Mouse (Mus musculus): ENCODE data around the gene Irs3. TPM values are rescaled to one million over a fixed set of nuclear protein-coding genes. Genes with fewer than 3 reads are reported as not detected.
A peak's percentile ranks its signal among the peaks of the same experiment; 100 is the strongest.

The Irs3 gene
- polyA plus RNA-seq, 1 experiment from 2014 or later: 0.42 TPM

DNA sequence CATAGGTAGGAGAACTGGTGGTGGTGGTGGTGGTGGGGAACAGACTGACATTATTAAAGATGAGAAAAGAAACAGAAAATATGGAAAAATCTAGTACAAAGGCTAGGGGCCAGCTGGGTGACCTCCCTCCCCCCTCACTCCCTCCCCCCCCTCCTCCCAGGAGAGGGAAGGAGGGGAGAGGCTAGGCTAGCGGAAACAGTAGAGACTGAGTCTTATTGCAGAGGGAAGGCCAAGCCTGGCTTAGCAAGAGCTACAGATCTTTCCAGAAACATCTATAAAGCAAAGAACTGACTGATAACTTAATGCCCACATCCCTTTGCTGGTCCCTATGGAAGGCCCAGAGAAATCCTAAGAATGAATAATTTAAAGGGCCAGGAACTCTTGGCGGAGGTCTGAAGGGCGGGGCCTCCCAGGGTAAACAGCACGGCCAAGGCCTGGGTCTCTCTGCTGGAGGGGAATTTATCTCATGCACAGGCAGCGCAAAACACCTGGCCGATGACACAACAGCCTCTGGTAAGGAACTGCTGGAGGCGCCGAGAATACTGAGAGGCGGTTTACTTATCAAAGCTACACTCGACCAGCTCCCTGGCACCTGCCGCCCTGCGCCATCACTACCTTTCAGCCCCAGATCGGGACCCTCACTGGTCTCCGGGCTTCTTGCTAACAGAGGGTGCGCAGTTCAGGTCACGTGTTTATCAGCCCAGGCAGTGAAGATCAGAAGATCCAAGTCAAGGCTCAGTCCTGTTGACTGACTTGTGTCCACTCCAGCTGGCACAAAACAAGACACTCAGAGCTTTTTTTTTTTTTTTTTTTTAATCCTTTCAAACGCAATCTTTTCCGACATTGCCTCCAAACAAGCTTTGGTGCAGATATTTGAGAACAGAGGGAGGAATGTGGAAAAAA is 4.4 kb upstream of the Irs3 start:
- H3K4me1 ChIP-seq (replicated peaks): peaks cover 56% of the 10 kb centered on the region
- peak overlapping the region; percentile 26 for H3K4me3 ChIP-seq
- peak; percentile 30 for DNase-seq (ENCODE audit: low spot score)
- no peaks in the 10 kb centered on the region for H3K9me3 ChIP-seq
- WGBS: 12% methylated on average over 18 of the region's 18 CpGs
- H3K27ac ChIP-seq: peak overlapping the region; percentile 66
- peaks cover 28% of the 10 kb centered on the region for H3K27me3 ChIP-seq (ENCODE audit: insufficient read depth, poor library complexity, severe bottlenecking)
- peaks cover 37% of the 10 kb centered on the region for H3K36me3 ChIP-seq

DNA sequence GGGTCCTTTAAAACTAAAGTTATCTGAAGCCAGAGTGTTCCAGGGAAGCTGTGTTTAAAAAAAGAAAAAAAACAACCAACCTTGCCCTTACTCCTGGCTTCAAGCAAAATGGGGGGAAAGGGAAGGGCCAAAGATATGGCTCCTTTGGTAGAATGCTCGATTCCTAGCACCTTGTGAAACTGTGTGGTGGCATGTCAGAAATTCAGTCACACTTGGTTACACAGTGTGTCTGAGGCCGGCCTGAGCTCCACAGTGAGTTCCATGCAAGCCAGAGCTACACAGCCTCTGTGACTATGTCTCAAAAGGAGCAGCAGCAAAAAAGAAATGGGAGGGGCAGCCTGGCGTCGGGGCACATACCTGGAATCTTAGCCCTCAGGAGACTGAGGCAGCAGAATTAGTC is 3.7 kb upstream of the Irs3 start:
- H3K9me3 ChIP-seq: no peaks in the 10 kb centered on the region
- peaks cover 60% of the 10 kb centered on the region for H3K4me1 ChIP-seq (replicated peaks)
- 32% methylated on average over 4 of the region's 4 CpGs for WGBS
- peaks cover 35% of the 10 kb centered on the region for H3K27me3 ChIP-seq (ENCODE audit: insufficient read depth, poor library complexity, severe bottlenecking)
- no peak overlapping the region for H3K4me3 ChIP-seq
- H3K27ac ChIP-seq: peak overlapping the region; percentile 66
- peaks cover 31% of the 10 kb centered on the region for H3K36me3 ChIP-seq
- no peak for DNase-seq (ENCODE audit: low spot score)

DNA sequence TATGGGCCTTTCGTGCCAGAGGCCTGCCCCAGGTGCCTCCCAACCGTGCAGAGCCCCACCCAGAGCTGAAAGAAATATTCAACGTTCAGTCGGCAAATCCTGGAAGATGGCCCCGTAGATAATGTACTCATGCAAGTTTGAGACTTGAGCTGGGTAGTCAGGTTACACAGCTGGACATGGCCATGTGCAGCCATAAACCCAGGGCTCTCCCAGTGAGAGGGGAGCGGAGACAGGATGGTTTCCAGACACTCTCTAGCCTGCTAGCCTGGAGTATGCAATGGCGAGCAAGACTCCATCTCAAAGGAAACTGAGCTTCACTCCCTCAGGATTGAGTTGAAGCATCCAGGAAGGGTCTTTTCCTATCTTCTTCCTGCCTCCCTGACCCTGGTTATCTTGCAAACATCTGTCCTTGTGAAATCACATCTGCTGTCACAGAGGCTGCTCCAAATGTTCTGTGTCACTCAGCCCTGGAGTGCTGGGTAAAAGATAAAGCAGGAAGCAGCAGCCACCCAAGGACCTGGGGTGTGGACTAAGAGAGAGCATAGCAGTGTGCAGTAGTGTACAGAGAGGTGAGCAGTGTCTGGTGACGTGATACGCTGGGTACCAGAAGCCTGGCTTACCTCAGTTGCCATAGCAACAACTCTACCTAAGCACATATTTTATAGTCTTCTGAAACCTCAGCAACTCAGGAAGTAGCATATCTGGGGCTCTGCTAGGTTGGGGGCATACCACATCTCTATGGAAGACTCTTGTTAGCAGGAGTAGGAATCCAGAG is 2.5 kb upstream of the Irs3 start:
- no peak overlapping the region for H3K4me3 ChIP-seq
- peaks cover 47% of the 10 kb centered on the region for H3K27me3 ChIP-seq (ENCODE audit: insufficient read depth, poor library complexity, severe bottlenecking)
- no peaks in the 10 kb centered on the region for H3K9me3 ChIP-seq
- H3K4me1 ChIP-seq (replicated peaks): peaks cover 64% of the 10 kb centered on the region
- H3K36me3 ChIP-seq: peaks cover 20% of the 10 kb centered on the region
- WGBS: 78% methylated on average over 9 of the region's 9 CpGs
- no peak for DNase-seq (ENCODE audit: low spot score)
- no peak overlapping the region for H3K27ac ChIP-seq

DNA sequence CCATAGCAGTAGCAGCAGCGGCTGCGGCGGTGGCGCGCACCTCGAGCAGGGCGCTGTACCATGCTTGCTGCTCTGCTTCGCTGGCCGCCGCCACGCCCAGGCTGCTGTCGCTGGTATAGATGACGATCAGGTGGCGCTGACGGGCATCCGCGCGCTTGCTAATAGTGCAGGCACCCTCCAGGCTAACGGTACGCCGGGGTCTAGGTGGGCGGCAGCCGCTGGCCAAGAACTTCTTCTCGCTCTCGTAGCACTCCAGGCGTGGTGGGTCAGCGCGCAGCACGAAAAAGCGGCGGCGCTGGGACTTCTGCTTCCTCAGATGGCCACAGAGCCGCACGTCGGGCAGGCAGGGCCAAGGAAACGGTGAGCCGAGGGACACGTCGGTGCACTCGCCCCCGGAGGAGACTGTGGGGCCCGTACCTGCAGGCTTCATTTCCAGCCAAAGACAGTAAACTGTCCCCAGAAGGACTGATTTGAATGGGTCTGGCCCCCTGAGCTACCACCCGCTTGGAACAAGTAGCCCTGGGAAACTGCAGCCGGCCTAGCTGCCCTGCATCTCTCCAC is 343 bp downstream of the Irs3 start:
- Histone ChIP-seq H3K4me1 (replicated peaks) (peaks cover 59% of the 10 kb centered on the region), H3K9me3 (no peaks in the 10 kb centered on the region), H3K36me3 (peaks cover 29% of the 10 kb centered on the region), H3K4me3 (peak overlapping the region; percentile 47), H3K27me3 (ENCODE audit: insufficient read depth, poor library complexity, severe bottlenecking) (peaks cover 54% of the 10 kb centered on the region), H3K27ac (peak overlapping the region; percentile 56)
- WGBS: 1% methylated on average over 44 of the region's 44 CpGs
- peak; percentile 50 for DNase-seq (ENCODE audit: low spot score)

DNA sequence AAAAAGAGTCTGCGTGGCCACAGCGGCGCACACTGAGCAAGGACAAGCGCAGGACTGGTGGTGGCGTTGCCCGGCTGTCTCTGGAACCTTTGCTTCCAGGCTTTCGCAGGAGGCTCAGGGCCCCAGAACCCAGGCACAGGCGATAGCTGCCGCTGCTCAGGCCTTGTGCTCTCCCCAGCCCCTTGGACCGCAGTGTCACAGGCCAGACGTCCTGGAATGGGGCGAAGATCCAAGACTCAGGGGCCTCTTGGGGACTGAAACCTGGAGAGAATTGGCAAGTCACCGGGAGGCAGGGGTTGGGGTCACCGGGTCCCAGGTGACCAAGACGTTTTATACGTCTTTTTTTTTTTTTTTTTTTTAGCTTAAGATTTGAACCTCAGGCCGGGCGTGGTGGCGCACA is 1.0 kb downstream of the Irs3 start:
- Histone ChIP-seq H3K27me3 (ENCODE audit: insufficient read depth, poor library complexity, severe bottlenecking) (peaks cover 54% of the 10 kb centered on the region), H3K9me3 (no peaks in the 10 kb centered on the region), H3K4me3 (0 out of 2 replicates have a peak overlapping the region, but pooled peaks have one; percentile 3), H3K27ac (no peak overlapping the region), H3K4me1 (replicated peaks) (peaks cover 52% of the 10 kb centered on the region), H3K36me3 (peaks cover 36% of the 10 kb centered on the region)
- no peak for DNase-seq (ENCODE audit: low spot score)
- 36% methylated on average over 19 of the region's 19 CpGs for WGBS

DNA sequence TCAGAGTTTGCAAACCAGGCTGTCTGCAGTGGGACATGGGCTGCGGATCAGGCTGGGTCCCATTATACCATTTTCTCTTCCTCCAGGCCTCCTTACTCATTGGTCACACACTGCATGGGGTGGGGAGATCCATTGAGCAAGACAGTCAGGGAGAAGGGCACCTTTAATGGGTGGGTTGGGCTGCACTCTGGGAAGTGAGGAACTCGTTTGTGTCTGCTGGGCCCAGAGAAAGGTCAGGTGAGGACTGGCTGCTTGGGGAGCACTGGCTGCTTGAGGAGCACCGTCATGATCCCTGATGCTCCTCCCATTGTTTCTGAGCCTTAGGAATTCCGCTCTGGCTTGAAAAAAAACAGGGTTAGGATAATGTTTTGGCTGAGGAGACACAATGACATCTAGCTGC is 2.6 kb downstream of the Irs3 start:
- H3K4me1 ChIP-seq (replicated peaks): peaks cover 36% of the 10 kb centered on the region
- no peak for DNase-seq (ENCODE audit: low spot score)
- no peak overlapping the region; the same call in 1 of the 2 replicates for H3K27ac ChIP-seq
- peaks cover 54% of the 10 kb centered on the region for H3K27me3 ChIP-seq (ENCODE audit: insufficient read depth, poor library complexity, severe bottlenecking)
- H3K4me3 ChIP-seq: no peak overlapping the region
- 54% methylated on average over 4 of the region's 4 CpGs for WGBS
- no peaks in the 10 kb centered on the region for H3K9me3 ChIP-seq
- H3K36me3 ChIP-seq: peaks cover 52% of the 10 kb centered on the region

DNA sequence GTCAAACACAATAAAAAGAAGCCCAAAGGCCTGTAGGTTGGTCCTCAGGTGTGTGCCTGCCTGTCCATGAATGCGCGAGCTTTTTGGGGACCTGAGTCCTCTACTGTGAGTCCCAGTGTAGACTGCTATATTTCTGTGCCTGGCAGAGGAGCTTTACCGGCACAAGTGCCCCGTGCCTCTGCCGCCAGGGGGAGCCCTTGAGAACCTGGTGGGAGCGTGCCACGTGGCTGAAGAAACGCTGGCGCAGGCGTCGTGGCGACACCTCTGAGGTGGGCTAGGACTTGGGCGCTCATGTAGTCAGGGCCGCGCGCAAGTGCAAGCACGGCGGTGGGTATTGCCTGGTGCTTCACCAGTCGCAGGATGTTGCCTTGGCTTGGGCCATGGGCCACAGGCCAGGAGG is 4.5 kb downstream of the Irs3 start, which contains the start of gene Sap25:
Gene Sap25, plus strand, starts transcription at position 281 of the 400 bp plus-strand sequence.
- H3K27ac ChIP-seq: no peak within 1 kb of the TSS
- H3K4me1 ChIP-seq (replicated peaks): peaks cover 28% of the 10 kb centered on the region
- H3K4me3 ChIP-seq: no peak within 1 kb of the TSS
- peaks cover 71% of the 10 kb centered on the region for H3K36me3 ChIP-seq
- peaks cover 38% of the 10 kb centered on the region for H3K27me3 ChIP-seq (ENCODE audit: insufficient read depth, poor library complexity, severe bottlenecking)
- H3K9me3 ChIP-seq: no peaks in the 10 kb centered on the region
- DNase-seq (ENCODE audit: low spot score): no peak
- WGBS: 84% methylated on average over 19 of the region's 19 CpGs

DNA sequence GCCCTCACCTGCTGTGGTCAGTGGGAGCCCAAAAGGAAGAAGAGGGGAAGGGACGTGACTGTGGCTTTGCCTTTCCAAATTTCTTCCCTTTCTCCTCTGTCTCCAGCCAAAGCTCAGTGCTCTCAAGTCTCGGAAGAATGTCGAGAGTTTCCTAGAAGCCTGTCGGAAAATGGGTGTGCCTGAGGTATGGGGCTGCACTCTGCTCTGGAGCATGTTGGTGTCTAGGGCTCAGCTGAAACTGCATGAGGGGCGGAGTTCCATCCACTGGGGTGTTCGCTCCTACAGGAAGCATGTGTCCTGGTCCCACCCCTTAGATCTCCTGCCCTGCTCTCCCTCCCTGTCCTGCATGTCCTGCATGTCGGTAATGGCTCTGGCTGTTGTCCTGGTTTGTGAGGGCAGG is 6.0 kb downstream of the Irs3 start:
- Histone ChIP-seq H3K9me3 (no peaks in the 10 kb centered on the region), H3K27ac (no peak overlapping the region), H3K36me3 (peaks cover 86% of the 10 kb centered on the region), H3K4me1 (replicated peaks) (peaks cover 14% of the 10 kb centered on the region), H3K27me3 (ENCODE audit: insufficient read depth, poor library complexity, severe bottlenecking) (peaks cover 22% of the 10 kb centered on the region), H3K4me3 (no peak overlapping the region)
- DNase-seq (ENCODE audit: low spot score): no peak
- WGBS: 86% methylated on average over 7 of the region's 7 CpGs

DNA sequence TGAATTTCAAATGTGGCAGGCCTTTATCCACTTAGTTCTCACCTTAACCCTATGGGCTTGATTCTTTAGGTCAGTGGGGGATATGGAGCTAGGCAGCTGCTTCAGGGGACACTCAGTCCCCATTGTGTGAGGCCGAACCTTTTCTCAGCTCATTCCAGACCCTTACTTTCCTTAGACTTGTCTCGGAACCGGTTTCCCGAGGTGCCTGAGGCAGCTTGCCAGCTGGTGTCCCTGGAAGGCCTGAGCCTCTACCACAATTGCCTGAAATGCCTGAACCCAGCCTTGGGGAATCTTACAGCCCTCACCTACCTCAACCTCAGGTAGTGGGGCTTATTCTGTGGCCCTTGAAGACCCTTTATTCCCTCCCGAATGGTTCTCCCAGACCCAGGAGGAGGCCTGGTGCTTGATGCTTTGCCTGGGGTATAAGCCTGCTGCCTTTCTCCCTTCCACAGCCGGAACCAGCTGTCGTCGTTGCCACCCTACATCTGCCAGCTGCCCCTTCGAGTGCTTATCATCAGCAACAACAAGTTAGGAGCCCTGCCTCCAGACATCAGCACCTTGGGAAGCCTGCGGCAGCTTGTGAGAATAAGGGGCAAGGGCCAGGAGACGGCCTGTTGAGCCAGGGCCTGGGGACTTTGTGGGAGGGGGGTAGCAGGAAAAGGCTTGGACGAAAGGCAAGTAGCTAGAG is 12.0 kb downstream of the Irs3 start:
- 83% methylated on average over 12 of the region's 12 CpGs for whole genome bisulfite sequencing
- peaks cover 74% of the 10 kb centered on the region for H3K36me3 ChIP-seq

DNA sequence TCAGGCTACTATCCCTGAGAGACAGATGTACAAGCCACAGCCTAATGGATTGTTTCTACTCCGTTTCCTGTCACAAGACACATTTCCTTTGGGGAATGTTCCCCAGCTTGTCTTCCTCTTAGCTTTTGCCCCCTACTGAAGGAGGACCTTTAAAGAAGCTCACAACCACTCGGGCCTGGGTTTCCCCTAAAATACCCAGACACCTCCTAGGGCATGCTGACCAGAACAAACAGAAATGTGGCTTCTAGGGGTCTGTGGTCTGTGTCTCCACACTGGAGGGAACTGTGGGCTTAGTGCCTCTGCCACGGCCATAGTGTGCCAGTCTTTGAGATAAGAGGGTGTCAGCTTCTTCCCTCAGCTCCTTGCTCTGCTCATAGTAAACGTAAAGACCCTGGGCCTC is 13.9 kb downstream of the Irs3 start:
- DNase-seq (ENCODE audit: low spot score): no peak
- peak overlapping the region; percentile 92 for H3K4me3 ChIP-seq
- H3K27ac ChIP-seq: peak overlapping the region; percentile 97
- no peaks in the 10 kb centered on the region for H3K9me3 ChIP-seq
- peaks cover 55% of the 10 kb centered on the region for H3K36me3 ChIP-seq
- no peaks in the 10 kb centered on the region for H3K27me3 ChIP-seq (ENCODE audit: insufficient read depth, poor library complexity, severe bottlenecking)
- H3K4me1 ChIP-seq (replicated peaks): peaks cover 54% of the 10 kb centered on the region
- 76% methylated on average over 4 of the region's 4 CpGs for WGBS

More for the DNA sequence above, 12.0 kb downstream of the Irs3 start:
- DNase-seq (ENCODE audit: low spot score): no peak
- Histone ChIP-seq H3K27ac (no peak overlapping the region), H3K27me3 (ENCODE audit: insufficient read depth, poor library complexity, severe bottlenecking) (no peaks in the 10 kb centered on the region), H3K4me3 (no peak overlapping the region), H3K4me1 (replicated peaks) (peaks cover 41% of the 10 kb centered on the region), H3K9me3 (no peaks in the 10 kb centered on the region)

DNA sequence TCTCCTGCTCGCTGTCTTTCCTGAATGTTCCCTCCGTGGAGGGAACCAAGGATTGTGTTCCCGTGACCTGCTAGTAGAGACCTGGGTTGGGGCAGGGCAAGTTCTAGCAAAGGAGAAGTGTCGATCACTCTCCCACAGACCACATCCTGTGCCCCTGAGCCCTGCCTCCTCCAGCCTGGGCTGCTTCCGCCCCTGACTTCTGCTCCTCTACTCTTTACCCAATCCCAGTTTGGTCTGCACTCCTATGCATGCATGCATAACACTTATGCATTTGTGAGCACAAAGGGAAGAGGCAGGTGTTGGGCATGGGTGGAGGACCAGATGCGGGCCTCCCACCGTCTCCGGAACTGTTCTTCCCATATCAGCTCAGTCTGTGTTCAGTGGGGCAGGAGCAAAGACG is 14.3 kb downstream of the Irs3 start:
- Histone ChIP-seq H3K4me3 (peak overlapping the region; percentile 92), H3K27ac (peak overlapping the region; percentile 97), H3K36me3 (peaks cover 51% of the 10 kb centered on the region), H3K4me1 (replicated peaks) (peaks cover 54% of the 10 kb centered on the region), H3K27me3 (ENCODE audit: insufficient read depth, poor library complexity, severe bottlenecking) (no peaks in the 10 kb centered on the region), H3K9me3 (no peaks in the 10 kb centered on the region)
- no peak for DNase-seq (ENCODE audit: low spot score)
- 68% methylated on average over 9 of the region's 9 CpGs for WGBS

DNA sequence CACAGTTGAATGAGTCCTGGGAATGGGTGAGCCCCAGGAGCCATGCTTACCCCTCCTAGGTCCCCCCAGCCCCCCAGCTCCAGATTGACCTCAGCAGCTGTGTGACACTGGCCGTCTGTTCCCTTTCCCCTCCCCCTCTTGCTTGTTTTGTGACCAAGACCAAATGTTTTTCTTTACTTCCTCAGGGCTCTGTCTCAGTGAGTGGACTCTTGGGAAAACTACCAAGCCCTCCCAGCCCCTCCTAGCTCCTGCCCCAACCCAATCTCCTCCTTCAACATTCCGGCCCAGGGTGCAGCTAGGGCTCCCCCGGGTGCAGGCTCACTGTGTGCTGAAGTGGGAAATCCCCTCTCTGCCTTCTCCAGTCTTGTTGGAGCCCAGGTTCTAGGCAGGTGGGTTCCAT is 14.9 kb downstream of the Irs3 start:
- H3K9me3 ChIP-seq: no peaks in the 10 kb centered on the region

More for the DNA sequence above, 14.9 kb downstream of the Irs3 start:
- Histone ChIP-seq H3K27ac (peak overlapping the region; percentile 97), H3K4me3 (peak overlapping the region; percentile 92), H3K36me3 (peaks cover 45% of the 10 kb centered on the region), H3K4me1 (replicated peaks) (peaks cover 58% of the 10 kb centered on the region), H3K27me3 (ENCODE audit: insufficient read depth, poor library complexity, severe bottlenecking) (no peaks in the 10 kb centered on the region)
- WGBS: 35% methylated on average over 3 of the region's 3 CpGs
- DNase-seq (ENCODE audit: low spot score): no peak

All from hindbrain, embryonic 10.5 days (tissue).